Mouse (Mus musculus) CH12.LX (cell line): Measurements from ENCODE around the gene Mef2a. TPM values are rescaled to one million over a fixed set of nuclear protein-coding genes. Genes with fewer than 3 reads are reported as not detected.

ENCODE experiments used
- DNase-seq: peaks from one replicate; pipeline ENCODE4 v3.0.0-alpha.2; 2013; ENCODE audit errors: extremely low read depth
- H3K27ac ChIP-seq: 2 replicates; pipeline ENCODE4 v1.5.1; 2012; ENCODE audit warnings: low read depth, mild to moderate bottlenecking, control low read depth, moderate library complexity; ENCODE audit not compliant: insufficient read depth
- H3K27me3 ChIP-seq: replicated peaks from 2 replicates; pipeline ENCODE3; 2012; ENCODE audit warnings: inconsistent platforms
- H3K36me3 ChIP-seq, 2 experiments: replicated peaks in 1 of 2; 2 replicates each; pipeline versions ENCODE3 to v1.6.1; 2012; ENCODE audit warnings: inconsistent platforms in 1 of 2, low read length in 1 of 2, mild to moderate bottlenecking in 1 of 2, mixed read lengths in 1 of 2, moderate library complexity in 1 of 2; ENCODE audit not compliant: control insufficient read depth in 1 of 2, insufficient read depth in 1 of 2
- H3K4me1 ChIP-seq, 2 experiments: 2 replicates each; pipeline ENCODE4 v1.6.1; 2012; ENCODE audit warnings: inconsistent platforms in 1 of 2, moderate library complexity in 1 of 2; ENCODE audit not compliant: insufficient read depth in 2 of 2, control insufficient read depth in 1 of 2
- H3K4me2 ChIP-seq: 2 replicates; pipeline ENCODE4 v1.6.1; 2012; ENCODE audit warnings: low read depth, mild to moderate bottlenecking, control low read depth; ENCODE audit not compliant: poor library complexity, insufficient read depth, severe bottlenecking
- H3K4me3 ChIP-seq, 3 experiments: fragments of 150-350 bp in 1 of 3; sonication (generic) in 1 of 3; replicated peaks in 1 of 3; 2 replicates each; pipeline versions ENCODE3 to v1.5.1; 2011 to 2012; ENCODE audit warnings: low read depth in 2 of 3, low read length in 2 of 3, mild to moderate bottlenecking in 2 of 3, moderate library complexity in 2 of 3, control low read depth in 1 of 3, improper control_type of control experiment in 1 of 3, inconsistent platforms in 1 of 3, mixed read lengths in 1 of 3; ENCODE audit not compliant: poor library complexity in 1 of 3
- H3K79me2 ChIP-seq: replicated peaks from 2 replicates; pipeline ENCODE4 v1.6.1; 2012; ENCODE audit warnings: mild to moderate bottlenecking, moderate library complexity; ENCODE audit not compliant: control insufficient read depth, poor library complexity, insufficient read depth, severe bottlenecking; ENCODE audit errors: extremely low read depth
- H3K9ac ChIP-seq: 2 replicates; pipeline ENCODE4 v1.6.1; 2012; ENCODE audit warnings: low read depth, mild to moderate bottlenecking, control low read depth, moderate library complexity; ENCODE audit not compliant: insufficient read depth
- H3K9me3 ChIP-seq: replicated peaks from 2 replicates; pipeline ENCODE3; 2012; ENCODE audit warnings: low read length, inconsistent platforms, mixed read lengths
- BHLHE40 ChIP-seq: IDR thresholded peaks from 2 replicates; pipeline ENCODE4 v1.6.1; 2011; ENCODE audit warnings: mild to moderate bottlenecking, low read depth, low read length, improper control_type of control experiment
- CTCF ChIP-seq, 2 experiments: IDR thresholded peaks in 1 of 2; conservative IDR thresholded peaks in 1 of 2; 2 replicates each; pipeline ENCODE4 v1.5.1; 2011 to 2012; ENCODE audit warnings: low read depth in 2 of 2, low read length in 2 of 2, improper control_type of control experiment in 1 of 2, inconsistent platforms in 1 of 2, mild to moderate bottlenecking in 1 of 2, moderate library complexity in 1 of 2
- EP300 ChIP-seq: IDR thresholded peaks from 2 replicates; pipeline ENCODE4 v1.6.1; 2011; ENCODE audit warnings: low read length, improper control_type of control experiment
- IRF4 ChIP-seq: IDR thresholded peaks from 2 replicates; pipeline ENCODE4 v1.6.1; 2014; ENCODE audit warnings: low read depth, mild to moderate bottlenecking, inconsistent platforms, low read length, improper control_type of control experiment
- JUN ChIP-seq: IDR thresholded peaks from 2 replicates; pipeline ENCODE4 v1.6.1; 2011; ENCODE audit warnings: low read depth, mild to moderate bottlenecking, low read length, improper control_type of control experiment, moderate library complexity; ENCODE audit not compliant: insufficient read depth
- KAT2A ChIP-seq: IDR thresholded peaks from 2 replicates; pipeline ENCODE4 v1.6.1; 2012; ENCODE audit warnings: low read length, improper control_type of control experiment, inconsistent platforms; ENCODE audit not compliant: insufficient replicate concordance
- MAX ChIP-seq: IDR thresholded peaks from 2 replicates; pipeline ENCODE4 v1.6.1; 2011; ENCODE audit warnings: low read length, improper control_type of control experiment
- MAZ ChIP-seq: IDR thresholded peaks from 2 replicates; pipeline ENCODE4 v1.6.1; 2012; ENCODE audit warnings: low read depth, mild to moderate bottlenecking, inconsistent platforms, low read length, improper control_type of control experiment, moderate library complexity
- MEF2A ChIP-seq: IDR thresholded peaks from 2 replicates; pipeline ENCODE4 v1.6.1; 2014; ENCODE audit warnings: low read depth, mild to moderate bottlenecking, inconsistent platforms, low read length, improper control_type of control experiment, borderline replicate concordance
- NELFE ChIP-seq: IDR thresholded peaks from 2 replicates; pipeline ENCODE4 v1.6.1; 2011; ENCODE audit warnings: low read depth, low read length, improper control_type of control experiment
- PAX5 ChIP-seq: IDR thresholded peaks from 2 replicates; pipeline ENCODE4 v1.6.1; 2012; ENCODE audit warnings: low read length, inconsistent platforms, mixed read lengths
- POLR2AphosphoS2 ChIP-seq: IDR thresholded peaks from 2 replicates; pipeline ENCODE4 v1.6.1; 2011; ENCODE audit warnings: low read depth, low read length, improper control_type of control experiment
- RAD21 ChIP-seq: IDR thresholded peaks from 2 replicates; pipeline ENCODE4 v1.6.1; 2011; ENCODE audit warnings: low read depth, mild to moderate bottlenecking, low read length, improper control_type of control experiment, moderate library complexity
- RCOR1 ChIP-seq: conservative IDR thresholded peaks from 2 replicates; pipeline ENCODE4 v1.6.1; 2012; ENCODE audit warnings: low read depth, mild to moderate bottlenecking, inconsistent platforms, low read length, improper control_type of control experiment
- SMC3 ChIP-seq: IDR thresholded peaks from 2 replicates; pipeline ENCODE4 v1.6.1; 2011; ENCODE audit warnings: low read depth, low read length, improper control_type of control experiment
- TBP ChIP-seq: conservative IDR thresholded peaks from 2 replicates; pipeline ENCODE4 v1.6.1; 2011; ENCODE audit warnings: low read depth, low read length, improper control_type of control experiment
- TCF12 ChIP-seq: IDR thresholded peaks from 2 replicates; pipeline ENCODE4 v1.6.1; 2014; ENCODE audit warnings: low read depth, mild to moderate bottlenecking, inconsistent platforms, low read length, improper control_type of control experiment
- UBTF ChIP-seq: IDR thresholded peaks from 2 replicates; pipeline ENCODE4 v1.6.1; 2012; ENCODE audit warnings: low read depth, mild to moderate bottlenecking, inconsistent platforms, low read length, improper control_type of control experiment, moderate library complexity
- USF1 ChIP-seq: IDR thresholded peaks from 2 replicates; pipeline ENCODE4 v1.6.1; 2014; ENCODE audit warnings: low read depth, mild to moderate bottlenecking, inconsistent platforms, low read length, improper control_type of control experiment
- USF2 ChIP-seq: conservative IDR thresholded peaks from 2 replicates; pipeline ENCODE4 v1.6.1; 2011; ENCODE audit warnings: low read depth, low read length, improper control_type of control experiment
- ZC3H11A ChIP-seq: IDR thresholded peaks from 2 replicates; pipeline ENCODE4 v1.6.1; 2012; ENCODE audit warnings: low read depth, mild to moderate bottlenecking, inconsistent platforms, low read length, improper control_type of control experiment
- ZKSCAN1 ChIP-seq: IDR thresholded peaks from 2 replicates; pipeline ENCODE4 v1.6.1; 2012; ENCODE audit warnings: low read depth, inconsistent platforms, low read length, improper control_type of control experiment, borderline replicate concordance
- ZMIZ1 ChIP-seq: IDR thresholded peaks from 2 replicates; pipeline ENCODE4 v1.6.1; 2012; ENCODE audit warnings: low read depth, mild to moderate bottlenecking, inconsistent platforms, low read length, improper control_type of control experiment
- ZNF384 ChIP-seq: IDR thresholded peaks from 2 replicates; pipeline ENCODE4 v1.6.1; 2012; ENCODE audit warnings: low read depth, low read length, improper control_type of control experiment, inconsistent platforms
- dilution Hi-C: fragments of 300-500 bp; cut with MboI; formaldehyde crosslinking; loops from 2 replicates; pipeline ENCODE4 v1.14.3; 2020; ENCODE audit warnings: low sequenced_read_pairs; ENCODE audit not compliant: extremely low pct_unique_long_range_greater_than_20kb, extremely low pct_ligation_motif_present
- in situ Hi-C: fragments of 300-500 bp; cut with MboI; formaldehyde crosslinking; loops from 3 replicates; pipeline ENCODE4 v1.14.3; 2019; ENCODE audit warnings: low sequenced_read_pairs, low pct_ligation_motif_present, low pct_unique_long_range_greater_than_20kb, mixed read lengths
- polyA plus RNA-seq: library from polyadenylated mRNA; unstranded; fragments of >175 nt; gene quantifications from 2 replicates; pipeline ENCODE4 v1.2.1, GENCODE M21; 2012; ENCODE audit warnings: low read depth; ENCODE audit not compliant: insufficient read length
- total RNA-seq, 2 experiments: library from RNA; depleted of rRNA; stranded (reverse); fragments of 300-350 nt in 1 of 2; fragments of >200 nt in 1 of 2; gene quantifications; 2 replicates each; pipeline ENCODE4 v1.2.3; 2012 to 2014

Mef2a gene
- total and polyA plus RNA-seq, 3 experiments, result 40.1 to 100 (median 42.2) TPM

DNA sequence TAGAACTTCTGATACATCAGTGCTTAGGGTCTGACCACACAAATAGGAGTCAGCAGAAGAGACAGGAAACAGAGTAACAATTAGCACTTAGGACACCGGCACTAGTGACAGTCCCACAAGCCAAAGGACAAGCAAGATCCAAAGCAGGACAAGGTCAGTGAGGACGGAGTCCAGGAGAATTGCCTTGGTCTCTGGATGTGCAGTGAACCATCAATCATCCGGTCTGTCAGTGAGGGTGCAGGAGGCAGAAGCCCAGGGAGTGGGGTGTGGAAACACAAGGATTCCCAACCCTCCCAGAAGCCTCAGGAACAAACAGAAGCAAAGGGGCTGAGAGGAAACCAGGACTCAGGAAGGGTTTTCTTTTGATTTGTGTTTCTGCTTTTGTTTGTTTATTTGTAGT is 169.0 kb downstream of the Mef2a start:
- Histone ChIP-seq H3K9me3 (no peaks in the 10 kb centered on the region), H3K27ac (no peak overlapping the region), H3K4me3 (no peak overlapping the region), H3K9ac (no peak overlapping the region), H3K36me3 (no peaks in the 10 kb centered on the region), H3K27me3 (peaks cover 23% of the 10 kb centered on the region), H3K4me2 (no peak overlapping the region), H3K4me1 (no peaks in the 10 kb centered on the region), H3K79me2 (no peaks in the 10 kb centered on the region)
- no peak for DNase-seq
- TF ChIP-seq ZKSCAN1, result no peak
- TF ChIP-seq PAX5, result no peak
- TF ChIP-seq RAD21, result no peak
- no peak for TF ChIP-seq ZC3H11A
- no peak for TF ChIP-seq MAX
- TF ChIP-seq MEF2A, result no peak
- no peak for TF ChIP-seq POLR2AphosphoS2
- no peak for TF ChIP-seq TBP
- no peak for TF ChIP-seq CTCF (conservative IDR thresholded peaks at IDR 0.05 in 1 of 2, IDR thresholded peaks at IDR 0.05 in 1 of 2; ENCODE audit: low read depth in 2 of 2, low read length in 2 of 2)
- no peak for TF ChIP-seq MAZ
- no peak for TF ChIP-seq JUN
- TF ChIP-seq BHLHE40, result no peak
- no peak for TF ChIP-seq KAT2A
- TF ChIP-seq IRF4, result no peak
- no peak for TF ChIP-seq ZNF384
- no peak for TF ChIP-seq RCOR1
- TF ChIP-seq USF1, result no peak
- no peak for TF ChIP-seq UBTF
- in situ Hi-C loops (loop anchor here (25.0 kb wide), 1 partner anchor 366 kb away; the partner anchor contains the start of gene Adamts17), dilution Hi-C loops (no loop called here)

DNA sequence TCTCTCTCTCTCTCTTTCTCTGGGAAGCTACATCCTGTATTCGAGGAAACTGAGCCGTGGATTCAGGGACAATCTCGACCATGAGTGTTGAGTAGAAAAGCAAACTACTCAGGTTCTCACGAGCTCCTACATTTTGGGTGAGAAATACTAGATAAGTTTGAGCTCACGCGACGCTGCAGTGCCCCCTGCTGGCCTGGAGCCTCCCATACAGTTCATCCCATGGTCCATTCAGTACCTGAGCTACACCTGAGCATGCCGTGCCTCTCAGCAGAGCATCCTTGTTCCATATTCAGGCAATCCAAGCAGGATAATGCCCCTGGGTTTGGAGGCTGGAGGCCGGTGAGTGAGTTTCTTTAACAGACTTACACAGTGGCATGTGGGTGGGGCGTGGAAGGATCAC is 173.2 kb downstream of the Mef2a start:
- Histone ChIP-seq H3K4me1 (no peaks in the 10 kb centered on the region), H3K9me3 (no peaks in the 10 kb centered on the region), H3K9ac (no peak overlapping the region), H3K4me2 (no peak overlapping the region), H3K79me2 (no peaks in the 10 kb centered on the region), H3K27ac (no peak overlapping the region), H3K36me3 (no peaks in the 10 kb centered on the region), H3K4me3 (no peak overlapping the region), H3K27me3 (peaks cover 27% of the 10 kb centered on the region)
- peak; percentile 43 for DNase-seq
- in situ Hi-C loops, result no loop called here
- dilution Hi-C loops, result no loop called here
- TF ChIP-seq JUN (no peak), MAZ (no peak), USF2 (no peak), NELFE (no peak), ZC3H11A (peak; percentile 34), BHLHE40 (peak; percentile 31; the same call in 1 of the 2 replicates), CTCF (conservative IDR thresholded peaks at IDR 0.05 in 1 of 2, IDR thresholded peaks at IDR 0.05 in 1 of 2; ENCODE audit: low read depth in 2 of 2, low read length in 2 of 2) (peak; percentile 67 to 83), RAD21 (peak; percentile 81), TCF12 (no peak), SMC3 (peak; percentile 81), ZMIZ1 (no peak), EP300 (no peak)
- TF ChIP-seq, all 38 proteins: peak for 5
